Mouse (Mus musculus) adrenal gland, postnatal 14 days (tissue): Measurements from ENCODE around the gene Gga3. TPM values are rescaled to one million over a fixed set of nuclear protein-coding genes. Genes with fewer than 3 reads are reported as not detected.
"Not testable (repeated sequence)": the region's sequence is repeated elsewhere in the genome, so short reads cannot be mapped to it uniquely, and the experiment has no call there.

Experiments
- DNase-seq: peaks from one replicate; pipeline ENCODE4 v3.0.0; 2021; ENCODE audit warnings: mixed read lengths
- long read RNA-seq, 2 experiments: library from polyadenylated mRNA; stranded (forward); transcript quantifications; one replicate each; pipeline ENCODE4 v2.0.0; 2021
- total RNA-seq: library from RNA; stranded (reverse); gene quantifications from 2 replicates; pipeline ENCODE4 v1.2.3, GENCODE M21; 2021

Gene Gga3
- 19.5 and 23.8 TPM in 2 replicates for total RNA-seq
- long read RNA-seq, experiment 1, partial matches to known transcripts: 2 of 8 reads
- long read RNA-seq, experiment 1, other reads (novel, unspliced or antisense): 4 of 8 reads
- long read RNA-seq, experiment 2, partial matches to known transcripts: 4 of 12 reads
- long read RNA-seq, experiment 2, other reads (novel, unspliced or antisense): 7 of 12 reads

- peak; percentile 97 for DNase-seq
These were observed at the start of gene Gga3, which contains the start of gene Mrps7 for GRCm38 (mm10) chr11:115603476-115604303. Gene Gga3, minus strand, starts transcription at chr11:115604051. Gene Mrps7, plus strand, starts transcription at chr11:115603925.

- no peak for DNase-seq
These were observed 49.3 kb upstream of the Gga3 start for GRCm38 (mm10) chr11:115653194-115653593.

- no peak for DNase-seq
These were observed 47.8 kb upstream of the Gga3 start for GRCm38 (mm10) chr11:115651680-115652079.

GRCm38 (mm10) chr11:115649706-115650105 is 45.9 kb upstream of the Gga3 start:
- no peak for DNase-seq

DNA sequence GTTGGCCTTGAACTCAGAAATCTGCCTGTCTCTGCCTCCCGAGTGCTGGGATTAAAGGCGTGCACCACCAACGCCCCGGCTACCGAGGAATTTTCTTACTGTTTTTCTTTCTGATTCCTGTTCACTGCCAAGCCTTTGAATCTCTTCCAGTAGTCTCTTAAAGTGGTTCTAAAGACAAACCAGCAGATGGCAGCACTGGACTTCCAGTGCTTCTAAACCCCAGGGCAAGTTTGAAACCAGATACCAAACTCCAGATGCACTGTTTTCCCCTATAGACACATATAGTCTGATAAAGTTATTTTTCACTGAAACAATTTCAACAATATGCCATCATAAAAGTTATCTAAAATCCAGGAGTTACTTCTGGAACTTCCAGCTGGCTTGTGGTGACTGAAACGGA is 43.6 kb upstream of the Gga3 start:
- DNase-seq: peak; percentile 66

- no peak for DNase-seq
These were observed 42.6 kb upstream of the Gga3 start for GRCm38 (mm10) chr11:115646439-115646838.

GRCm38 (mm10) chr11:115645498-115645897 is 41.6 kb upstream of the Gga3 start:
- not testable (repeated sequence) for DNase-seq

- no peak for DNase-seq
These were observed 40.5 kb upstream of the Gga3 start for GRCm38 (mm10) chr11:115644308-115644707.

- no peak for DNase-seq
These were observed 39.4 kb upstream of the Gga3 start for GRCm38 (mm10) chr11:115643265-115643664.

DNA sequence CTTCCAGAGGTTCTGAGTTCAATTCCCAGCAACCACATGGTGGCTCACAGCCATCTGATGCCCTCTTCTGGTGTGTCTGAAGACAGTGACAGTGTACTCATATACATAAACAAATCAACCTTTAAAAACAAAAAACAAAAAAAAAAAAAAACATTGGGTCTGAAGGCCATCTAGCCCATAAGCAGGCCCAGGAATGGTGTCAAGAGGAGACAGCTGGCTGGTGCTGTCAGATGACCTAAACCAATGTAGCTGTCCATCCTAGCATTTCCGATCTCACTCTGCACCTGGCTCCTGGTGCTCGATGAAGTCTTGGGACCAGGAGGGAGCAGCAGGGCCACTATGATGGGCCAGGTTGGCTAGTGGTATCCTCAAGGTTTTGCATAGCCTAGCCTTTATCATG is 38.9 kb upstream of the Gga3 start:
- no peak for DNase-seq

DNA sequence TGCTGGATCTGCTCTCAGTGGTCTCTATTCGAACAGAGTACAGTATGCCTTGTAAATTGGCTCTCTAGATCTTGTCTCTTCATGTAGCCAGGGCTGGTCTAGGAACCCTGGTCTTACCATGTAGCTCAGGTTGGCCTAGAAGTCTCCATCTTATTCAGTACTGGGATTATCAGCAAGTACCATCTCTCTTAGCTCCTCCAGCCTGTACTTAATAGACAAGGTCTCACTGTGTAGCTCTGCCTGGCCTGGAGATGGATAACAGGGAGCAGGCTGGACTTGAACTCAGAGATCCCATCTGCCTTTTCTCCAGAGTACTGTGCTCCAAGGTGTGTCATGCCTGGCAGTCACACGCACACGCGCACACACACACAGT is 37.8 kb upstream of the Gga3 start:
- no peak for DNase-seq

- DNase-seq: no peak
These were observed 37.3 kb upstream of the Gga3 start for GRCm38 (mm10) chr11:115640978-115641663.

DNA sequence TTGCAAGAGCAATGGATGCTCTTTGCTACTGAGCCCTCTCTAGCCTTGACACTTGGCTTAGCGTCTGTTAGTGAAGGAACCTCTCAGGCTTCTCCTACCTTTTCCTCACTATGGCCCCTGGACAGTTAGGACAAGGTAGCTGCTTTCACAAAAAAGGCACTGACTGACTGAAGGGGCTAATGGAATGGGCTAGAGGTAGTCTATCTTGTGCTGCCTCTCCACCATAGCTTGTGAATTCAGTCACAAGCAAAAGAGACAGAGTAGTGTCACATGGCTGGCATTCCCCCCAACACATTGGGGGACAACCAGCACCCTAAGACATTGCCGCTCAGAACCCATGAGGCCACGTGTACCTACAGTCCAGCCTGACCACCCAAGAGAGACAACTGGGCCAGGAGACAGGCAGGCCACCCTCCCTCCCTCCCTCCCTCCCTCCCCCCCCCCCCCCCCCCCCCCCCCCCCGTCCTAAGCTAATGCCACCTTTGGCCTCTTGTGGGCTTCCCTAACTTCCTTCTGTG is 36.5 kb upstream of the Gga3 start:
- DNase-seq: no peak

GRCm38 (mm10) chr11:115639540-115639939 is 35.7 kb upstream of the Gga3 start:
- DNase-seq: no peak

DNA sequence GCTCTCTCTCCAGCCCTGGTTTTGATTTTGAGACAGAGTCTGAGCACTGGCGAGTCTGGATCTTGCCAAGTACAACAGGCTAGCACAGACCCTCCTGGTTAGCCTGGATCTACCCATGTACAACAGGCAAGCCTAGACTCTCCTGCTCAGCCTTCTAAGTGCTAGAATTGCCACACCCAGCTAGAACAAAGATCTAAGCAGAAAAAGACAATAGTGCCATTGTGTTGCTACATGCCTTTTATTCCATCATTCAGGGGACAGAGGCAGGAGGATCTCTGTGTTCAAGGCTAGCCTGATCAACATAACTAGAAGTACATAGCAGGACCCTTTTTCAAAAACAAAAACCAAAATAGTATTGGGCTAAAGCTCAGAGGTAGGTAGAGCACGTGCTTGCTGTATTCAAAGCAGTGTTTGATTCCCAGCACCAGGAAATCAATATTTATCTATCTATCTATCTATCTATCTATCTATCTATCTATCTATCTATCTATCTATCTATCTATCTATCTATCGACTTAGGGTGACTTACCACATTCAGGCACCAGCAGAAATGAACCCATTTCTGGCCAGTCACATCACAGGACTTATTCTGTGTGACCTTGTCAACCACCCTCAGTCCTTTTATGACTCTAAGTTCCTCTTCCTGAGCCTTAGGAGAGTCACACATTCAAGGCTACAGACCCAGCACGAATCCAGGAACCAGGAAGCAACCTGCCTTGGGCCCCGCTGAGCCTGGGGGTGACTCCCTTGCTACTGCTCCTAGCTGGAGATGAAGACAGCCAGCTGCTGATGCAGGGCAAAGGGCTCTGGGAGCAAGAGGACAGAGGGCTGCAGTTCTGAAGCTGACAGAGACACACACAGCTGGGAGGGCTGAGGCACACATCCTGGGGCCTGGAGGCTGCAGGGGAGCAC is 34.9 kb upstream of the Gga3 start:
- peak; percentile 47 for DNase-seq

- DNase-seq: no peak
These were observed 33.1 kb upstream of the Gga3 start for GRCm38 (mm10) chr11:115636960-115637359.

DNA sequence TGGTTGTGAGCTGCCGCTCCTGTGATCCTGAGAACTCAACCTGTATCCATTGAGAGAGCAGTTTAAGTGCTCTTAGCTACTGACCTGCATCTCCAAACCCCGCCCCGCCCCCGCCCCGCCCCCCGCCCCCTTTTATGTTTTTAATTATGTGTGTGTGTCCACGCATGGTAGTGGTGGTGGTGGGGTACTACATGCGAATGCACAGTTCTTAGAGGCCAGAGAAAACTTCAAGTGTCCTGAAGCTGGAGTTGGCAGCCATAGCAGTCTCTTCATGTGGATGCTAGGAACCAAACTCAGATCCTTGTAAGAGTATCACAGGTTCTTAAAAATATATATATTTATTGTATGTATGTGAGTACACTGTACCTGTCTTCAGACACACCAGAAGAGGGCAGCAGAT is 31.6 kb upstream of the Gga3 start:
- DNase-seq: no peak

DNA sequence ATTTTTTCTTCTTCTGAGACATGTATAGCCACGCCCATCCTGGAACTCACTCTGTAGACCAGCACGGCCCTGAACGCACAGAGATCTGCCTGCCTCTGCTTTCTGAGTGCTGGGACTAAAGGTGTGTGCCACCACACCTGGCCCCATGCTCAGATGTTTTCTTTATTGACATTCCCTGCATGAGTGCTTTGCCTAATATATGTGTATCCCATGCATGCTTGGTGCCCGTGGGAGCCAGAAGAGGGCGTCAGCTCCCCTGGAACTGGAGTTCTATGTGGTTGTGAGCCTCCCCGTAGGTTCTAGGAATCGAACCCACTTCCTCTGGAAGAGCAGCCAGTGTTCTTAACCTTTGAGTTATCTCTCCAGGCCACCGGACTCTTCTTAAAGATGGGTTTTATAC is 31.2 kb upstream of the Gga3 start:
- DNase-seq: no peak

GRCm38 (mm10) chr11:115634109-115634508 is 30.3 kb upstream of the Gga3 start:
- no peak for DNase-seq

GRCm38 (mm10) chr11:115632862-115633261 is 29.0 kb upstream of the Gga3 start:
- DNase-seq: no peak

- no peak for DNase-seq
These were observed 28.4 kb upstream of the Gga3 start for GRCm38 (mm10) chr11:115632247-115632646.

DNA sequence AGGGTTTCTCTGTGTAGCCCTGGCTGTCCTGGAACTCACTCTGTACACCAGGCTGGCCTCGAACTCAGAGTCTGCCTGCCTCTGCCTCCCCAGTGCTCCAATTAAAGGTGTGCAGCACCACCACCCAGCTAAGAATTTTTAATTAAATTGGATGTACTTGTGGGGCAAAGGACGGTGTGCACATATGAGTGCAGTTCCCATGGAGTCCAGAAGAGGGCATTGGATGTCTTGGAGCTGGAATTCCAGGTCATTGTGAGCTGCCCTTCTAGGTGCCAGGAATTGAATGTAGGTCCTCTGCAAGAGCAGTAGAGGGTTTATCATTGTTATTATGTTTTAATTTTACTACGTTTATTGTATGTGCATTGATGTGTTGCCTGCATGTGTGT is 27.6 kb upstream of the Gga3 start:
- DNase-seq: peak; percentile 67
